Mouse (Mus musculus): ENCODE measurements at regions not wholly inside any gene's neighbourhood (a gene's known extent, or its start where the extent isn't known, plus 50 kb on each side); places are given as distances from the start of the nearest gene placed in this dataset.

- TF ChIP-seq SRF (IDR thresholded peaks at IDR 0.05; ENCODE audit: control insufficient read depth, insufficient read length, low read depth), result no peak
- no peak for TF ChIP-seq CEBPB (IDR thresholded peaks at IDR 0.05; ENCODE audit: insufficient read depth, poor library complexity, severe bottlenecking)
- no peak for TF ChIP-seq POLR2A (IDR thresholded peaks at IDR 0.05; ENCODE audit: insufficient read length, low read depth)
- TF ChIP-seq MYOD1 (IDR thresholded peaks at IDR 0.05; ENCODE audit: control insufficient read depth in 1 of 3, insufficient read length in 2 of 3, low read depth in 2 of 3), result no peak
- TF ChIP-seq TCF3 (IDR thresholded peaks at IDR 0.05; ENCODE audit: insufficient read length, low read depth), result no peak
- no peak for TF ChIP-seq POLR2AphosphoS2 (IDR thresholded peaks at IDR 0.05; ENCODE audit: insufficient read length, low read depth)
- TF ChIP-seq REST (IDR thresholded peaks at IDR 0.05; ENCODE audit: insufficient read depth, insufficient read length), result no peak
- no peak for TF ChIP-seq TCF12 (IDR thresholded peaks at IDR 0.05; ENCODE audit: insufficient read depth, poor library complexity, severe bottlenecking)
- no peak for TF ChIP-seq MYOG (IDR thresholded peaks at IDR 0.05; ENCODE audit: control insufficient read depth in 1 of 3, insufficient read depth in 1 of 3, insufficient read length in 2 of 3, low read depth in 2 of 3)
- no peak for TF ChIP-seq USF1 (IDR thresholded peaks at IDR 0.05; ENCODE audit: low read depth)
Observed at GRCm38 (mm10) chr17:51408894-51409293, 229.7 kb upstream of the Tbc1d5 start.
